Mouse (Mus musculus) urinary bladder, postnatal 14 days (tissue): ENCODE results near the gene Dapk2.
A peak's percentile ranks its signal among the peaks of the same experiment; 100 is the strongest.

Experiments
- DNase-seq: peaks from one replicate; pipeline ENCODE4 v3.0.0; 2021; ENCODE audit warnings: low spot score

Dapk2 gene

GRCm38 (mm10) chr9:66144248-66144647 is 13.8 kb upstream of the Dapk2 start:
- peak; percentile 67 for DNase-seq

DNA sequence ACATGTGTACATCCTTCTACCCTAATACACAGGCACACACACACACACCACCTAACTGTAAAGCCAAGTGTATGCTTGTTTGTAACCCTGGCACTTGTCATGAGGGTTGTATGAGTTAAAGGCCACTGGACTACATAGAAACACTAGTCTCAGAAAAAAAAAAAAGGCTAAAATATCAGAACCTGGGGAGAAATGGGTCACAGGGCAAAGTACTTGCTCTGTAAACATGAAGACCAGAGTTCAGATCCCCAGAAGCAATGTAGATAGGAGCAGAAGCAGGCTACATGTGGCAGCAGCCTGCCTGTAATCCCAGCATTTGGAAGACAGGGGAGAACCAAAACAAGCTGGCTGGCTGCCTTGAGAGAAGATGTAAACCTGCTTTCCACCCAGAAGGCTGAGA is 11.9 kb upstream of the Dapk2 start:
- DNase-seq: no peak

- DNase-seq: no peak
These were observed 6.0 kb upstream of the Dapk2 start for GRCm38 (mm10) chr9:66152011-66152410.

DNA sequence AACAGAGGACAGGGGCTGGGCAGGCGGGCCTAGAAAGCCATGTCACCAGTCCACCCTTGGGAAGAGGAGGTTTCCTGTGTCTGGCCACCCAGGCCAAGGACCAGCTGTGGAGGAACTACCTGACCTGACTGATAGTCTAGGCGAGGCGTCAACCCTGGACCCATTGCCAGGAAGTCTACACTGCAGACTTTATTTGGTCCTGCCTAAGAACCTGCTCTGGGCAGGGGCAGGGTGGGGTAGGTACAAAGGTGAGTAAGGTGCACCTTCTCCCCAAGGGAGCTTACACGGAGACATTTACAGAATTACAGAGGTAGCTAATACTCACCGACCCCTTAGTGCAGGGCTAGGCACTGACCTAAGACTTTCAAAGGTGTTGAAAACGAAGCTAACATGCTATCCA is 4.4 kb upstream of the Dapk2 start:
- no peak for DNase-seq

- DNase-seq: no peak
These were observed 4.0 kb upstream of the Dapk2 start for GRCm38 (mm10) chr9:66154013-66154412.

DNA sequence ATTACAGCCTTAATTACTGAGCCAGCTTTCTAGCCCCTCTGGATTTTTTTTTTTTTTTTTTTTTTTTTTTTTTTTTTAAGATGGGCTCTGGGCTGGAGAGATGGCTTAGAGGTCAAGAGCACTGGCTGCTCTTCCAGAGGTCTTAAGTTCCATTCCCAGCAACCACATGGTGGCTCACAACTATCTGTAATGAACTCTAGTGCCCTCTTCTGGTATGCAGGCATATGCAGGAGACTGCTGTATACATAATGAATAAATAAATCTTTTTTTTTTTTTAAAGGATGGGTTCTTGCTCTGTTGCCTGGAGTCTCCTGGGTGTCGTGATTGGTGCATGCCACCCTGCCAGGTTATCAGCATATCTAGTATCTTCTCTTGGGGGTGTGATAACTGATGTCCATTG is 2.5 kb upstream of the Dapk2 start:
- no peak for DNase-seq

DNA sequence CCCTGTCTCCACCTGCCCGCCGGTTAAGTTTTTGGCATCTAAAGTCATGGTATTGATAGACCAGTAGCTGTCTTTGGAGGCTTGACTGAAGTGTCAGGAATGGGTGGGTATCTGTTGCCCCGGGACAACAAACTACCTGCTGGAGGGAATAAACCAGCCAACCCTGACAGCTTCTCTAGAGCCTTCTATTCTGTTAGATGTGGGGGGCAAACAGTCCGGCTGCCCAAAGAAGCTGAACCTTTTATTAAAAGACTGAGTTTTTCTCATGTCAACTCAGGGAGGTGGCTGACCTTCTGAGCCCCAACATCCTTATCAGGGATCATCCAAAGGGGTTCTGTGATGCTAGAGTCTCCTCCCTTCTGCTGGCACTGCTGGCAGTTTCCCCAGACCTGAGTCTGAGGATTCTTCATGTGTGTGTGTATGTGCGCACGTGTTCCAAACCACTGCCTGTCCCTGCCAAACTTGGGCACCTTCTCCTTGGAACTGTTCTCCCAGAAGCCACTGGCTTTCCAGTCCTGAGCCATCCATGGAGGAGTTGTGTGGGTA is 935 bp downstream of the Dapk2 start:
- no peak for DNase-seq

DNA sequence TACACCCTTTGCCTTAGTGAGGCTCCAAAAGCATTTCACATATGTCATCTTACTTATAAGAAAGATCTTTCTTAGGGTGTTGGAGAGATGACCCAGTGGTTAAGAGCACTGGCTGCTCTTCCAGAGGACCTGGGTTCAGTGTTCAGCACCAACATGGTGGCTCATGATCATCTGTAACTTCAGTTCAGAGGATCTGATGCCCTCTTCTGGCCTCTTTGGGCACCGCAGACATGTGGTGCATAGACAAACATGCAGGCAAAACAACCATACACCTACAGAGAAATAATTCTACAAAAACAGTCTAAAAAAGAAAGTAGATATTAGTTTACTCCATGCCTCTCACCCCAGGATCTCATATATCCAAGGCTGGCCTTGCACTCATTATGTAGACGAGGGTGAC is 2.1 kb downstream of the Dapk2 start:
- DNase-seq: no peak

GRCm38 (mm10) chr9:66162995-66163394 is 5.0 kb downstream of the Dapk2 start:
- no peak for DNase-seq

- no peak for DNase-seq
These were observed 9.2 kb downstream of the Dapk2 start for GRCm38 (mm10) chr9:66167222-66167621.

- DNase-seq: no peak
These were observed 10.2 kb downstream of the Dapk2 start for GRCm38 (mm10) chr9:66168233-66168632.

DNA sequence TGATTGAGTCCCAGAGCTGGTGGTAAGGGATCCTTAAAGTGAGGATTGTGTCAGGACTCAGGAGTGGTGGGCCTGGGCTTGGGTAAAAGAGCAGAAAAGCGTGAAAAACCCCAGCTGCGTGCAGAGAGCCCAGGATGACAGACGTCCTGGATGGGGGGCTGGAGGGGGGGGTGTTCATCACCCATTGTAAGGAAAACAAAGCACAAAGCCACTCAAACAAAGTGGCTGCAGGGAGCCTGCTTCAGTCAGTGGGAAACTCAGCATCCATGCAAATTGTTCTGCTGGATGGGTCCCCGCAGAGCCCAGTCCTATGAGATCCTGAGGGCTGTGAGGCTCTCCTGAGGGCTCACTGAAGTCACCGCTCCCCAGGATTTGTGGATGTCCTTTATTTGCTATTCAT is 12.5 kb downstream of the Dapk2 start:
- DNase-seq: no peak

DNA sequence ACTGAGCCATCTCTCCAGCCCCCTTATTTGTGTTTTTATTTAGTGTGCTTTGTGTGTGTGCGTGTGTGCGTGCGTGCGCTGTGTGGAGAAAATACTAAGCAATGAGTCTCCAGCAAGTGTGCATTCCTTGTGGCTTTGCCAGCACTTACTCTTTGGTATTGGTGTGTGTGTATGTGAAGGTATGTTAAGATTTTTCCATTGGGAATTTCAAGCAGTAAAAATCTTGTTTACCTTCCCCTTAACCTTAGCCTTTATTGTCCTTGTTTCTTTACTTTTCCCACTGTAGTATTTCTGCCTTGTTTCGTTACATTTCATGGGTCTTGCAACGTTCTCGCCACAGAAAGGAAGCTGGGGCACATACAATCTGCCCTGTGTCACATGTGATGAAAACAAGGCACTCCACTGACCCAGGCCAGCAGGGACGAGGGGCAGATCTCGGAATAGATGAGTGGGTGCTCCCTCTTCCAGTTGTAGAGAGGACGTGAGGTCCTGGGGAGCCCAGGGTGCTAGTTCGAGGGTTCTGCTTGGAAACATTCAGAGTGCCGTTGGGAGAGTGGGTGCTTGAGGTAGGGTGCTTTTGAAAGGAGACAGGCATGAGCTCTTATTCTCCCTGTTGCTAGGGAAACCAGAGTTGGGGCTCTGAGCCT is 13.4 kb downstream of the Dapk2 start:
- no peak for DNase-seq

DNA sequence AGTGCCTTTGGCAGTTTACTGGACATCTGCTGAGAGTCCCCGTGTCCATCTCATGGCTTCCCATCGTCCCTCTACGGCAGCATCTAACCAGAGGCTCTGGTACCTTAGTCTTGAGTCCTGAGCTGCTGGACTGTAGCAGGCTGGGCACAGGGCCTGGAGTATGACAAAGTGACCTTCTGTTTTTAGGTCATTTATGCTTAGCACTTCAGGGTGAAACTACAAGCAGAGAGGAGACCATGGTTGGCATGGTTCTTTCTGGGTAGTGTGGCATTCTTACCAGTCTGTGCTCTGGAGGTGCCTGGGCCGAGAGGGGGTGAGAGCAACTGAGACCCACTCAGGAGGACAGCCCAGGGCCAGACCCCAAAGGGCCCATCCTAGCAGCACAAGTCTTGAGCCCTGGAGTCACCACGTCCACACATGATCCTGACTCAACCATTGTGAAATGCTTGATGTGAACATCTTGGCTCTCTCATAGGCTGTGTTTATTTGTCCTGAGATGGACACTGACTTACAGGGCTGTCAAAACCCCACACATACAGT is 15.4 kb downstream of the Dapk2 start:
- no peak for DNase-seq

DNA sequence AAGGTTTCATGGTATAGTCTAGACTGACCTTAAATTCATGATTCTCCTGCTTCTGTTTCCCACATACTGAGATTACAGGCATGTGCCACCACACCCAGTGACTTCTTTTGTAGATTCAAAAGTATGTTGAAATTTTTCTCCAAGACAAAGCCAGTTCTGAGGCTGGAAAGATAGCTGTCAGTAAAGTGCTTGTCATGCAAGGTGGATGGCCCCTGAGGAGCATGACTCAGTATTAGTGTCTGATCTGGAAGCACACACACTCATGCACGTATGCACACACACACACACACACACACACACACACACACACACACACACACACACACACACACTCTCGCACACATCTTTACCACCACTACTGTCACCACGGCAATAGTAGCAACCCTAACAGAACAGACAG is 17.0 kb downstream of the Dapk2 start:
- no peak for DNase-seq

- DNase-seq: no peak
These were observed 20.0 kb downstream of the Dapk2 start for GRCm38 (mm10) chr9:66177975-66178374.

GRCm38 (mm10) chr9:66179795-66180194 is 21.8 kb downstream of the Dapk2 start:
- DNase-seq: no peak

DNA sequence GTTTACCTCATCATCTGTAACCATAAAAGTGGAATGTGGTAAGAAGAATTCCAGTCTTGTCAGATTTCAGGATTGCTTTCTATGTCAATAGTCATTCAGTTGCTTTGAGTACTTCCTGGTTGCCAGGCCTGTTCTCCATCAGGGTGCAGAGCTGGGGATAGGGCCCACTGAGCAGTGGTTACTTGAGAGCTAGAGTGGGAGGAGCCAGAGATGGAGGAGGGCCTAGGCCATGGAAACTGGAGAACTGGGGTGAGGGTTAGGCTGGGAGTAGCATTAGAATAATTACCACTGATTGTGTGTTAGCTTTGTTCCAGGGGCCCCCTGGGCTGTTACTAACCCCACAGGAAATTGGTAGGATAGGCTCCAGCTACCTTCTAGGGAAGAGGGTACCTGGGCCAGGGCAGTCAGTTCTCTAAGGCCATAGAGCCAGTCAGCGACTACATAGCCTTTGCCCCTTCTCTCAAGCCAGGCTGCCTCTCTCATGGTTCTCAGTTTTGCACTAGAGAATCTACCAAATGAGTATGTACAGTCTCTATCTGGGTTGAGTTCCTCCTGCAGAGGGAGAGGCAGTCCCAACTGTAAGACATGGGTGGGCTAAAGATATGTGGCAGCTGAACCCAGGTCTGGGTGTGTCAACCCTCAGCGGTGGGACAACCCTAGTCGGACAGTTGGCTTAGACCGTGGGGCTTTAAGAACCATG is 23.3 kb downstream of the Dapk2 start:
- DNase-seq: no peak

GRCm38 (mm10) chr9:66181826-66182678 is 24.0 kb downstream of the Dapk2 start:
- DNase-seq: no peak

- no peak for DNase-seq
These were observed 24.6 kb downstream of the Dapk2 start for GRCm38 (mm10) chr9:66182679-66182993.

DNA sequence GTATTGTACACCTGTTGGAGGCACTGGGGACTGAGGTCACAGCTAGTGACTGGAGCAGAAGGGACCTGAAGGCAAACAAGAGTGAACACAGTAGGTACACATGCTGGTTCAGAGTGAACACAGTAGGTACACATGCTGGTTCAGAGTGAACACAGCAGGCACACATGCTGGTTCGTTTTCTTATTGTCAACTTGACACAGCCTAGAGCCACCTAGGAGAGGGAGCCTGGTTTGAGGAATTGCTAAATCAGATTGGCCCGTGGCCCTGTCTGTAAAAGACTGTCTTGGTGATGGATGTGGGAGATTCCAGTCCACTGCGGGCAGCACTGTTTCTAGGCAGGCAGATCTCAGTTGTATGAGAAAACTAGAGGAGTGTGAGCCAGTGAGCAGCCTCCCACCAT is 25.0 kb downstream of the Dapk2 start:
- DNase-seq: no peak

- DNase-seq: no peak
These were observed 26.5 kb downstream of the Dapk2 start for GRCm38 (mm10) chr9:66184572-66184971.

DNA sequence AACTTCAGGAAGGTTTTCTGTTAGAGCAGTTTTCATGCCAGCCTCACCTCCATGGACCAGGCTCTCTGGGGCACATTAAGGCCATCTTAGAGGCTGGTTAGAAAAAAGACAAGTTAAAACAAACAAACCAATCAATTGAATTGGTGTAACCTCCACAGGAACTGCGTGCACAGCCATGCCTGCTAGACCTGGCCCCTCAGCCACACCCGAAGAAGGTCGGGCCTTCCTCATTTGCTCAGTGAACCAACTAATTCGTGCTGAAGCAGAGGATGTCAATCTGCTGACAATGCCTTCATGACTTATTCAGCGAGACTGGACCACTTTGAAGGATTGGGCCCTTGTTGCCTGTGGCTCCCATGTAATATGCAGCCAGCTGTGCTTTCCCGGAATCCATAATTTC is 28.4 kb downstream of the Dapk2 start:
- DNase-seq: no peak
